Mouse (Mus musculus): ENCODE data around the gene Prph2.

GRCm38 (mm10) chr17:46877061-46877460, 33.2 kb upstream of the Prph2 start:
- TF ChIP-seq CTCF (IDR thresholded peaks at IDR 0.05; ENCODE audit: borderline replicate concordance, control insufficient read depth, extremely low read depth, insufficient read depth, low read length, poor library complexity) (no peak), POLR2A (IDR thresholded peaks at IDR 0.05; ENCODE audit: control insufficient read depth, extremely low read depth, insufficient read depth, low read length, poor library complexity) (no peak)

Measured in thymus, adult 2 months (tissue).